Mouse (Mus musculus): ENCODE data around the gene Camk2d.

DNA sequence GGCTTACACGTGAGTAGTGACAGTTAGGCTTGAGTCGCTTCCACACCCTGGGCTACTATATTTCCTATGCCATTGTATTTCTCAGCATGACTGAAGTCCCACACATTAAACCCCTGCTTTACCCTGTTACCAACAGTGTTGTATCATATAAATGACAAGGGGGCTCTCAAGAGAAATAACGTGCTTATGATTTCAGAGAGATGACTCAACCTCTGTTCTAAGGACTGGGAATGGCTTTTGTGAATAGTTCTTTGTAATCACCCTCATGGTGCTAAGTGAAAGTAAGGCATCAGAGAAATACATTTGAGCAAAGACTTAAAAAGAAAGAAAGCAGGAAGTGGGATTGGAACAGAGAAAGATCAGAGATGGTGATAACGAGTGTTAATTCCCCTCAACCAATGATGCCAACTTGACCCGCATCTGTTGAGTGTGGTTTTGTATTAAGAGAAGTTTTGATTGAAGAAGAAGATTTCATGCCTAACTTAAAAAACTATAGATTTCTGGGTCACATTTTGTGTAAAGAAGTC lies 238.6 kb downstream of the Camk2d start:
- no peak for TF ChIP-seq CTCF (IDR thresholded peaks at IDR 0.05; ENCODE audit: low read depth)
- no peak for TF ChIP-seq EP300 (IDR thresholded peaks at IDR 0.05; ENCODE audit: low read depth)

All from liver, postnatal 0 days (tissue).